Mouse (Mus musculus): ENCODE data around the gene Bcl10.
"Not testable (repeated sequence)": the region's sequence is repeated elsewhere in the genome, so short reads cannot be mapped to it uniquely, and the experiment has no call there.

The Bcl10 gene

GRCm38 (mm10) chr3:145950815-145951130 lies 28.2 kb downstream of the Bcl10 start:
- no peak for DNase-seq (ENCODE audit: low spot score)

- no peak for DNase-seq (ENCODE audit: low spot score)
Observed at GRCm38 (mm10) chr3:145951287-145952165, 28.9 kb downstream of the Bcl10 start.

GRCm38 (mm10) chr3:145952945-145953344 lies 30.3 kb downstream of the Bcl10 start:
- DNase-seq (ENCODE audit: low spot score): no peak

GRCm38 (mm10) chr3:145953411-145953810 lies 30.8 kb downstream of the Bcl10 start:
- no peak for DNase-seq (ENCODE audit: low spot score)

- no peak for DNase-seq (ENCODE audit: low spot score)
Observed at GRCm38 (mm10) chr3:145959824-145960223, 37.2 kb downstream of the Bcl10 start.

GRCm38 (mm10) chr3:145962411-145962810 lies 39.8 kb downstream of the Bcl10 start:
- no peak for DNase-seq (ENCODE audit: low spot score)

- DNase-seq (ENCODE audit: low spot score): no peak
Observed at GRCm38 (mm10) chr3:145963101-145964017, 40.8 kb downstream of the Bcl10 start.

GRCm38 (mm10) chr3:145964018-145964387 lies 41.4 kb downstream of the Bcl10 start:
- DNase-seq (ENCODE audit: low spot score): no peak

- no peak for DNase-seq (ENCODE audit: low spot score)
Observed at GRCm38 (mm10) chr3:145964473-145964872, 41.9 kb downstream of the Bcl10 start.

- DNase-seq (ENCODE audit: low spot score): not testable (repeated sequence)
Observed at GRCm38 (mm10) chr3:145965583-145965982, 43.0 kb downstream of the Bcl10 start.

GRCm38 (mm10) chr3:145966806-145967205 lies 44.2 kb downstream of the Bcl10 start:
- no peak for DNase-seq (ENCODE audit: low spot score)

GRCm38 (mm10) chr3:145969031-145969501 lies 46.5 kb downstream of the Bcl10 start:
- DNase-seq (ENCODE audit: low spot score): no peak

GRCm38 (mm10) chr3:145971501-145971900 lies 48.9 kb downstream of the Bcl10 start:
- no peak for DNase-seq (ENCODE audit: low spot score)

- no peak for DNase-seq (ENCODE audit: low spot score)
Observed at GRCm38 (mm10) chr3:145974986-145975385, 52.4 kb downstream of the Bcl10 start.

All from urinary bladder, postnatal 10 days (tissue).